Mouse (Mus musculus) spleen, adult 2 months (tissue): Measurements from ENCODE around the gene Icmt. TPM values are rescaled to one million over a fixed set of nuclear protein-coding genes. Genes with fewer than 3 reads are reported as not detected.

Experiments used
- DNase-seq, 2 experiments: peaks; one replicate each; pipeline versions ENCODE4 v3.0.0 to v3.0.0-alpha.2; 2012 to 2021; ENCODE audit warnings: low spot score in 2 of 2, low read depth in 1 of 2
- H3K27ac ChIP-seq: fragments of 200-500 bp; 2 replicates; pipeline ENCODE4 v1.5.1; 2012; ENCODE audit warnings: low read length, inconsistent platforms; ENCODE audit not compliant: insufficient read depth
- H3K27me3 ChIP-seq: fragments of 200-500 bp; 2 replicates; pipeline ENCODE4 v1.6.1; 2012; ENCODE audit warnings: mild to moderate bottlenecking, moderate library complexity, low read length, inconsistent platforms; ENCODE audit not compliant: control insufficient read depth, insufficient read depth
- H3K36me3 ChIP-seq: fragments of 200-500 bp; 2 replicates; pipeline ENCODE4 v1.6.1; 2012; ENCODE audit warnings: mild to moderate bottlenecking, low read length, inconsistent platforms; ENCODE audit not compliant: control insufficient read depth, insufficient read depth
- H3K4me1 ChIP-seq: fragments of 200-500 bp; 2 replicates; pipeline ENCODE4 v1.6.1; 2011; ENCODE audit warnings: inconsistent platforms; ENCODE audit not compliant: control insufficient read depth, insufficient read depth, insufficient read length
- H3K4me3 ChIP-seq: fragments of 200-500 bp; 2 replicates; pipeline ENCODE4 v1.5.1; 2011; ENCODE audit warnings: mild to moderate bottlenecking, inconsistent platforms; ENCODE audit not compliant: insufficient read depth, insufficient read length; ENCODE audit errors: extremely low read depth
- CTCF ChIP-seq: fragments of 200-500 bp; IDR thresholded peaks from 2 replicates; pipeline ENCODE4 v1.5.1; 2011; ENCODE audit warnings: mild to moderate bottlenecking, inconsistent platforms; ENCODE audit not compliant: insufficient read depth, insufficient read length, insufficient replicate concordance; ENCODE audit errors: extremely low read depth
- POLR2A ChIP-seq: fragments of 200-500 bp; IDR thresholded peaks from 2 replicates; pipeline ENCODE4 v1.6.1; 2011; ENCODE audit warnings: low read depth, low read length, inconsistent platforms
- WGBS: fragments of 180-500 bp; shearing (Covaris S2); methylation state at CpG from one replicate; pipeline ENCODE4 v1.1.7; 2018; 5-methylcytosine and 5-hydroxymethylcytosine counted together
- polyA plus RNA-seq: library from polyadenylated mRNA; depleted of rRNA; stranded (reverse); fragments of >200 nt; gene quantifications from 2 replicates; pipeline ENCODE4 v1.2.3, GENCODE M21; 2012

Icmt gene
- polyA plus RNA-seq, 1 experiment: 16.2 TPM

DNA sequence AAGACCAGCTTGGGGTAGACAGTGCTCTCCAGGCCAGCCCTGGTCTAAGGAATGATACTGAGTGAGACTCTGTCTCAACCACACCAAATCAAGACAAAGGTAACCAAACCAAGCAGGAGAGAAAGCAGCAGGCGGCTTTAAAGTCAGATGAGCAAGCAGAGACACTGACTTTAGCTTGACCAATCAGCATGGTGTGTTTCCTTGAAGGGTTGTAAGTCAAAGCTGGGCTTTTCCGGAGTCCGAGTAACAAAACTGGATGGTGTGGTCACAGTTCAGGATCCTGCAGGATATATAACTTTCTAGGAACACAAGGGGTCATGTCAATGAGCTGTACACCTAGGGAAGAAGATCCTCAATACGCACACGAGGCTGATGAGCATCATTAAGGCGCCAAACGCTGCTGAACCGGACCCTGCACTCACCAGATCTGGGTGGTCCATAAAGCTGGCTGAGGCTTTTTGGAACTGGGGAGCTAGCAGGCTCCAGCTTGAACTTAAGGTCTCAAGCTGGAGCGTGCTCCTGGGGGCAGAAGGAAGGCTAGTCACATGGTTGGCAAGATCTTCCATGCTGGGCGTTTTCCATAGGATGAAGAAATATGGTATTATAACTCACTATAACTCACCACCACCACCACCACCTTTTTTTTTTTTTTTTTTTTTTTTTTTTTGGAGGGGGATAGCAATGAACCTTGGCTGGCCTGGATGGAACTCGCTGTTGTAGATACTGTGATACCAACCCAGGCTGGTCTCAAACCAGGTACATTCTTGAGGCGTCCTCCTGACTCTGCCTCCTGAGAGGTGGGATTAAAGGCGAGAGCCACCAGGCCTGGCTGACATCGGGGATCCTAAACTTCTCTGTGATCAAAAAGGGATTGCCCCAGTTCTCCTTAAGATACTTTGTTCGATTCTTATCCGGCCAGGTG lies 27.9 kb downstream of the Icmt start:
- Histone ChIP-seq H3K27me3 (no peaks in the 10 kb centered on the region), H3K36me3 (peaks cover 10% of the 10 kb centered on the region), H3K4me3 (peak overlapping the region; percentile 52), H3K27ac (peak overlapping the region; percentile 42), H3K4me1 (peaks cover 5% of the 10 kb centered on the region; the same call in 1 of the 2 replicates)
- no peak for TF ChIP-seq POLR2A
- 50% methylated on average over 16 of the region's 16 CpGs for WGBS
- no peak for DNase-seq

DNA sequence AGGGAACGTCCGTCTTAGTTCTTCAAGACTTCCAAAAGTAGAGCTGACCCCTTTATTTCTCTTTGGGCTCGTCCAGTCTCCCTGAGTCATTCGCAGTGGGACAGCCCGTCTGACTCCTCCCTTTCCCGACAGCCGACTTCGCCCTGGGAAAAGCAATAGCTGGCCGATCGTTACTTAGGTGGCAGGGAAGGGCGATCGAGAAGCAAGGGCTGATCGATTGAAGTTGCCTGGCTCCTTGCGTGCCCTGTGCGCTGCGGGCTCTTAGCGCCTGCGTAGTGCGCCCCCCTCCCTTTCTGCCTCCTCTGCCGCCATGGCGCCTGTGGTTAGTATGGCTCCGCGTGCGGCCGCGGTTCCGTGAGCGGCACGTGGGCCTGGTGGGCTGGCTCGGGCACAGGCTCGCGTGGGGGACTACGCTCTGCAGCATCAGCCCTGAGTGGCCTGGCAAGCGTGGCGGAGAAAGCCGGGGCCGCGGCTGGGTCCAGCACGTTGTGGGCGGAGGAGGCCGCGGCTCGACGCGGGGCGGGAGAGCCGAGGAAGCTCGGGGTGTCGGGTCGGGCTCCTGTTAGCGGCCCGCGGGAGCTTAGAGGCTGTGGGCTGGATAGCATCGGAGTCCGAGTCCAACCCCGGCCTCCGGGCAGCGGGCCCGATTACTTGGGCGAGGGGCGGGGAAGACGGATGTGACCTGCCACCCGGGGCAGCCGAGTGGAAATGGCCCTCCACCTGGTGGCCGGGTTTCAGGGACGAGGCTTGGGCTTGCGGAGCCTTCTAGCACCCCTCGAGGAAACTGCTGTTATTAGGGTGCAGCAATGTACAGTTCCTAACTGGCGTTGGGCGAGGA lies 28.8 kb downstream of the Icmt start, which contains the start of gene Rpl22:
Gene Rpl22, plus strand, starts transcription at position 169 of the 838 bp plus-strand sequence.
- Histone ChIP-seq H3K4me3 (peak within 1 kb of the TSS; percentile 79), H3K36me3 (peaks cover 18% of the 10 kb centered on the region), H3K4me1 (peaks cover 5% of the 10 kb centered on the region; the same call in 1 of the 2 replicates), H3K27ac (peak within 1 kb of the TSS; percentile 55), H3K27me3 (no peaks in the 10 kb centered on the region)
- WGBS: under 1% methylated on average over 70 of the region's 70 CpGs
- TF ChIP-seq POLR2A: 0 out of 2 replicates have a peak, but pooled peaks have one; percentile 12
- TF ChIP-seq CTCF: peak; percentile 1; the same call in 1 of the 2 replicates
- DNase-seq: peak; percentile 91 to 97

DNA sequence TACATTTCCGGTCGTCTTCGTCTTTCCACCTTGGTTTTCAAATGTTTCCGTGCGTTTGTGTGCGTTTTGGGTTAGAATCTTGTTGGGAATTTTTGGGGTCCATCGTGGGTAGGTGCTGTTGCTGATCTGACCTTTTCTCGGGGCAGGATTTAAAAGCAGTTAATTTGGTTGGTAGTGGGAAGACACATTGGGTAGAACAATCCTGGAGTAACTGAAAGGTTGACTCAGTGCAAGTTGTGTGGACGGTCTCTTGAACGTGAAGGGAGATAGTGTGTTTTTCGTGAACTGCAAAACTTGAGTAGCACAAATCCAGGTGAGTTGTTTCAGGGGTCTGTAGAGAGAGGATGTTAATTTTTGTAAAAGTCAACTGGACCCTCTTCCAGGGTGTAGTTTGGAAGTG lies 29.5 kb downstream of the Icmt start:
- Histone ChIP-seq H3K27me3 (no peaks in the 10 kb centered on the region), H3K36me3 (peaks cover 24% of the 10 kb centered on the region), H3K4me1 (peaks cover 5% of the 10 kb centered on the region; the same call in 1 of the 2 replicates), H3K4me3 (peak overlapping the region; percentile 79), H3K27ac (no peak overlapping the region)
- no peak for DNase-seq
- no peak for TF ChIP-seq POLR2A
- TF ChIP-seq CTCF: no peak
- 3% methylated on average over 11 of the region's 11 CpGs for WGBS

DNA sequence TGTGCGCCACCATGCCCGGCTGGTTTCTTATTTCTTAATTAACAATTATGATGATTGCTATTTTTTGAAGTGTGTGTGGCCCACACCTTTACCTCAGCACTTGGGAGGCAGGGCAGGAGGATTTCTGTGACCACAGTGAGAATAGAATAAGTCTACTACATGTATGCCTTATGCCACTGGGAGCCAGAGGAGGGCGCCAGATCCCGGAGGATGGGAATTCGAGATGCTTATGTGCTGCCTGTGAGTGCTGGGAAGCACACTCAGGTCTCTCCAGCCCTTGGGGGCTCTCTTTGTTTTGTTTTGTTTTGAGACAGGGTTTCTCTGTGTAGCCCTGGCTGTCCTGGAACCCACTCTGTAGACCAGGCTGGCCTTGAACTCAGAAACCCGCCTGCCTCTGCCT lies 31.7 kb downstream of the Icmt start:
- Histone ChIP-seq H3K4me1 (peaks cover 5% of the 10 kb centered on the region; the same call in 1 of the 2 replicates), H3K36me3 (peaks cover 39% of the 10 kb centered on the region), H3K4me3 (no peak overlapping the region), H3K27me3 (no peaks in the 10 kb centered on the region), H3K27ac (no peak overlapping the region)
- DNase-seq: peak in 1 of 2 experiments; percentile 53
- 79% methylated on average over 6 of the region's 6 CpGs for WGBS
- TF ChIP-seq CTCF: peak; percentile 24; the same call in 1 of the 2 replicates
- TF ChIP-seq POLR2A: no peak

DNA sequence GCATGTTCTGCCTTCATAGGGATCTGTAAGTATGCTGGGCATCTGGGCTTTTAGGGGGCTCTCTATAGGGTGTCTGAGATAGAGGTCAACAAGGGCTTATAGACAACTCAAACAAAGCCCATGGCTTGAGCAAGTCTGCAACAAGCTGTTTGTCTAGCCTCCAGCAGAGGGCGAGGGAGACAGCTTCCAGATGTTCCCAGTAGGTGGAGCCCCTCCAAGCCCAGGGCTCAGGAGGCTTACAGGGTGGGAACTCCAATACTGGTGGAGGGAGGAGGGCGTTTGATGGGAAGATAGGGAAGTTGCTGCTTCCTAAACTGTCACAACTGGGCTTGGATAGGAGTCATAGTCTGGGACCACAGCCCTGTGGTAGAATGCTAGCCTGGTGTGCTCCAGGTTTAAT lies 35.9 kb downstream of the Icmt start:
- no peaks in the 10 kb centered on the region for H3K4me1 ChIP-seq
- peaks cover 41% of the 10 kb centered on the region for H3K36me3 ChIP-seq
- TF ChIP-seq CTCF (peak; percentile 90; the same call in 1 of the 2 replicates), POLR2A (no peak)
- WGBS: 43% methylated on average over 2 of the region's 2 CpGs
- H3K4me3 ChIP-seq: no peak overlapping the region
- DNase-seq: peak; percentile 17 to 57
- H3K27me3 ChIP-seq: no peaks in the 10 kb centered on the region
- H3K27ac ChIP-seq: no peak overlapping the region

DNA sequence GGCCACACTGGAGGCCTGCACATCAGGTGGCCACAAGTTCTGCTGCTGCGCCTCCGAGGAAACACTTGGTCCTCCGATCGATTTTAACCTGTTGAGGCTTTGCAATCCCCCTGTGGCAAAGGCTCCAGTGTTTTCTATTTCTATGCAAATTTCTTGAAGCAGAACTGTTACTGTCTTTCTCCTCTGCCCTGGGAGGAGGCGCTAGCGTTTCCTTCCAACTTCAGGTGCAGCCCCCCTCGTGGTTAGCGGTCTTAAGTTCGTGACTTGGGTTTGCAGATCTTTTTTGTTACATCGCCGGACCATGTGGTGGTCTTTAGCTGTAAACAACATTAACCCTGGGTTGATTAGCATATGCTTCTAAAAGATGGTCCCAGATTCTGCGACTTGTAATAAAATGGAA lies 36.6 kb downstream of the Icmt start:
- 92% methylated on average over 12 of the region's 12 CpGs for WGBS
- H3K27me3 ChIP-seq: peaks cover 5% of the 10 kb centered on the region
- H3K36me3 ChIP-seq: peaks cover 39% of the 10 kb centered on the region
- no peak overlapping the region for H3K4me3 ChIP-seq
- no peak overlapping the region for H3K27ac ChIP-seq
- DNase-seq: no peak
- TF ChIP-seq CTCF (no peak), POLR2A (no peak)
- H3K4me1 ChIP-seq: no peaks in the 10 kb centered on the region; the same call in 1 of the 2 replicates
